Comparison of ENCODE assay signal across 8 mouse cellular contexts in genomic region chr2:120352682-120353646, GRCm38 (mm10). TPM values are rescaled to one million over a fixed set of nuclear protein-coding genes. Genes with fewer than 3 reads are reported as not detected.
DNase-seq lines count a peak whose midpoint lies in the region; ATAC-seq and TF ChIP-seq lines count a peak whose summit lies in the region.

Vps39 (minus strand) TSS chr2:120353137.

- H3K4me1 ChIP-seq in bone marrow, adult 2 months (ENCODE audit: control insufficient read depth, insufficient read depth, low read length), result peaks cover 2% of the 10 kb centered on the region; the same call in 1 of the 2 replicates
- peaks cover 13% of the 10 kb centered on the region; the same call in 1 of the 2 replicates for H3K4me1 ChIP-seq in embryonic facial prominence, embryonic 15.5 days
- peaks cover 4% of the 10 kb centered on the region for H3K4me1 ChIP-seq in limb, embryonic 14.5 days (ENCODE audit: control insufficient read depth, insufficient read depth, low read length)
- peaks cover 10% of the 10 kb centered on the region for H3K4me1 ChIP-seq in midbrain, postnatal 0 days (ENCODE audit: insufficient read depth, low read length)

- H3K4me3 ChIP-seq in bone marrow, adult 2 months (replicated peaks; ENCODE audit: control insufficient read depth, low read depth, low read length), result peak within 1 kb of the TSS; percentile 97
- H3K4me3 ChIP-seq in embryonic facial prominence, embryonic 15.5 days (replicated peaks), result peak within 1 kb of the TSS; percentile 91
- H3K4me3 ChIP-seq in limb, embryonic 14.5 days (replicated peaks; ENCODE audit: low read length), result peak within 1 kb of the TSS; percentile 90
- peak within 1 kb of the TSS; percentile 94 for H3K4me3 ChIP-seq in midbrain, postnatal 0 days (ENCODE audit: low read depth, low read length)

- H3K36me3 ChIP-seq in embryonic facial prominence, embryonic 15.5 days, result peaks cover 41% of the 10 kb centered on the region
- peaks cover 46% of the 10 kb centered on the region for H3K36me3 ChIP-seq in limb, embryonic 14.5 days (ENCODE audit: control insufficient read depth, insufficient read depth, low read length)
- peaks cover 21% of the 10 kb centered on the region for H3K36me3 ChIP-seq in midbrain, postnatal 0 days (ENCODE audit: insufficient read depth, low read length)

- H3K27ac ChIP-seq in bone marrow, adult 2 months (ENCODE audit: control insufficient read depth, insufficient read depth, low read depth, low read length, poor library complexity), result peak within 1 kb of the TSS; percentile 51; the same call in 1 of the 2 replicates
- H3K27ac ChIP-seq in embryonic facial prominence, embryonic 15.5 days (replicated peaks), result peak within 1 kb of the TSS; percentile 74
- 0 out of 2 replicates have a peak within 1 kb of the TSS, but pooled peaks have one; percentile 28 for H3K27ac ChIP-seq in limb, embryonic 14.5 days (replicated peaks; ENCODE audit: low read depth, low read length)
- peak within 1 kb of the TSS; percentile 63 for H3K27ac ChIP-seq in midbrain, postnatal 0 days (ENCODE audit: low read depth, low read length)

- H3K9ac ChIP-seq in embryonic facial prominence, embryonic 15.5 days, result peak within 1 kb of the TSS; percentile 82
- peak within 1 kb of the TSS; percentile 82 for H3K9ac ChIP-seq in limb, embryonic 14.5 days (ENCODE audit: low read depth, low read length, severe bottlenecking)
- H3K9ac ChIP-seq in midbrain, postnatal 0 days (replicated peaks; ENCODE audit: low read length, poor library complexity, severe bottlenecking), result peak within 1 kb of the TSS; percentile 95

- peak; percentile 92 for ATAC-seq in embryonic facial prominence, embryonic 15.5 days (ENCODE audit: insufficient number of reproducible peaks, low FRiP score, low TSS enrichment, low read depth)
- peak; percentile 95 for ATAC-seq in limb, embryonic 14.5 days (ENCODE audit: low FRiP score, low read depth)
- ATAC-seq in midbrain, postnatal 0 days (ENCODE audit: low FRiP score), result peak; percentile 98

- TF ChIP-seq POLR2A in bone marrow, adult 2 months (IDR thresholded peaks at IDR 0.05; ENCODE audit: borderline replicate concordance, control insufficient read depth, low read depth, low read length), result peak; percentile 70
- TF ChIP-seq POLR2A in limb, embryonic 14.5 days (IDR thresholded peaks at IDR 0.05; ENCODE audit: borderline replicate concordance, extremely low read depth, insufficient read depth, insufficient read length), result no peak

- no peaks in the 10 kb centered on the region for H3K9me3 ChIP-seq in embryonic facial prominence, embryonic 15.5 days (replicated peaks)
- H3K9me3 ChIP-seq in limb, embryonic 14.5 days (ENCODE audit: control insufficient read depth, low read length), result no peaks in the 10 kb centered on the region
- H3K9me3 ChIP-seq in midbrain, postnatal 0 days (ENCODE audit: low read length), result no peaks in the 10 kb centered on the region

- peak; percentile 92 for DNase-seq in 416B (ENCODE audit: low read depth)
- peak; percentile 88 for DNase-seq in heart, adult 8-10 months (ENCODE audit: low spot score)
- DNase-seq in kidney, adult 9 months, result peak; percentile 92
- DNase-seq in limb, embryonic 14.5 days (ENCODE audit: low spot score), result peak; percentile 94
- peak; percentile 93 for DNase-seq in midbrain, postnatal 0 days (ENCODE audit: low spot score)
- DNase-seq in spleen, postnatal 14 days (ENCODE audit: low spot score in 2 of 2), result peak; percentile 75 to 83

- WGBS in bone marrow, adult 2 months, result 11% methylated on average over 44 of the region's 44 CpGs
- 10% methylated on average over 44 of the region's 44 CpGs for WGBS in embryonic facial prominence, embryonic 15.5 days
- 15% methylated on average over 37 of the region's 44 CpGs for WGBS in limb, embryonic 14.5 days
- 12% methylated on average over 44 of the region's 44 CpGs for WGBS in midbrain, postnatal 0 days

- TF ChIP-seq CTCF in bone marrow, adult 2 months (IDR thresholded peaks at IDR 0.05; ENCODE audit: control insufficient read depth, insufficient read depth, low read length), result no peak
- TF ChIP-seq CTCF in midbrain, postnatal 0 days (IDR thresholded peaks at IDR 0.05), result peak; percentile 33

- no peaks in the 10 kb centered on the region for H3K27me3 ChIP-seq in embryonic facial prominence, embryonic 15.5 days
- H3K27me3 ChIP-seq in limb, embryonic 14.5 days (ENCODE audit: control insufficient read depth, insufficient read depth, low read length), result no peaks in the 10 kb centered on the region
- H3K27me3 ChIP-seq in midbrain, postnatal 0 days (ENCODE audit: insufficient read depth, low read length), result no peaks in the 10 kb centered on the region

- peak within 1 kb of the TSS; percentile 67 for H3K4me2 ChIP-seq in embryonic facial prominence, embryonic 15.5 days (replicated peaks)
- peak within 1 kb of the TSS; percentile 64 for H3K4me2 ChIP-seq in limb, embryonic 14.5 days (replicated peaks; ENCODE audit: low read depth, low read length, severe bottlenecking)
- H3K4me2 ChIP-seq in midbrain, postnatal 0 days (ENCODE audit: low read depth, low read length, poor library complexity, severe bottlenecking), result peak within 1 kb of the TSS; percentile 68

RNA-seq across cellular contexts. Expression of gene Vps39, which starts in this region (rescaled TPM):
- 15.0 and 28.4 TPM in 2 replicates for polyA plus RNA-seq in bone marrow, adult 2 months (2011; ENCODE audit: insufficient read depth, insufficient read length, low replicate concordance, missing spikeins)
- 23.4 TPM in 2 replicates for polyA plus RNA-seq in embryonic facial prominence, embryonic 15.5 days (2015; fragmentation: Nextera tagmentation; extraction: Ambion mirVana)
- total RNA-seq in heart, adult 8-10 months (2022), result 10 to 100 TPM; 29.5 to 35.2 (median 31.4) TPM
- 36.1 and 48.1 TPM in 2 replicates for polyA plus RNA-seq in limb, embryonic 14.5 days (2012; rRNA removed)
- polyA plus RNA-seq in limb, embryonic 14.5 days (2014; fragmentation: Nextera tagmentation; extraction: Ambion mirVana), result 26.1 and 29.3 TPM in 2 replicates
- 47.8 and 55.7 TPM in 2 replicates for total RNA-seq in midbrain, postnatal 0 days (2014; rRNA removed)
- 37.1 and 37.5 TPM in 2 replicates for polyA plus RNA-seq in midbrain, postnatal 0 days (2015; fragmentation: Nextera tagmentation; extraction: Ambion mirVana)

Comparison
In these comparisons a context has a peak if more than half of its experiments do, and no peak if none do; other contexts are left out.
1. Peak in every context shown above with its lines: DNase-seq, ATAC-seq, H3K4me3 ChIP-seq and H3K27ac ChIP-seq.